Mouse (Mus musculus): ENCODE results near the gene Pcdh18. TPM values are rescaled to one million over a fixed set of nuclear protein-coding genes. Genes with fewer than 3 reads are reported as not detected.

Gene Pcdh18
- polyA plus RNA-seq (2012; rRNA removed; ENCODE audit: low replicate concordance): 0.28 and 0.90 TPM in 2 replicates

GRCm38 (mm10) chr3:49756870-49757625 is at the start of gene Pcdh18:
Pcdh18 (minus strand) TSS chr3:49757325.

Measured in duodenum, adult 2 months (tissue).